Mouse (Mus musculus): ENCODE results near the gene Hlcs. TPM values are rescaled to one million over a fixed set of nuclear protein-coding genes. Genes with fewer than 3 reads are reported as not detected.

Hlcs gene
- total RNA-seq, 2 experiments from 2014 or later, result 6.7 to 6.9 TPM

- ATAC-seq (replicated peaks; ENCODE audit: poor library complexity, severe bottlenecking), result no peak
Measured at GRCm38 (mm10) chr16:94250640-94251349, 62.6 kb downstream of the Hlcs start.

- ATAC-seq (replicated peaks; ENCODE audit: poor library complexity, severe bottlenecking), result no peak
Measured at GRCm38 (mm10) chr16:94250136-94250535, 63.2 kb downstream of the Hlcs start.

GRCm38 (mm10) chr16:94249666-94250065, 63.7 kb downstream of the Hlcs start:
- no peak for ATAC-seq (replicated peaks; ENCODE audit: poor library complexity, severe bottlenecking)

- no peak for ATAC-seq (replicated peaks; ENCODE audit: poor library complexity, severe bottlenecking)
Measured at GRCm38 (mm10) chr16:94248721-94249120, 64.7 kb downstream of the Hlcs start.

DNA sequence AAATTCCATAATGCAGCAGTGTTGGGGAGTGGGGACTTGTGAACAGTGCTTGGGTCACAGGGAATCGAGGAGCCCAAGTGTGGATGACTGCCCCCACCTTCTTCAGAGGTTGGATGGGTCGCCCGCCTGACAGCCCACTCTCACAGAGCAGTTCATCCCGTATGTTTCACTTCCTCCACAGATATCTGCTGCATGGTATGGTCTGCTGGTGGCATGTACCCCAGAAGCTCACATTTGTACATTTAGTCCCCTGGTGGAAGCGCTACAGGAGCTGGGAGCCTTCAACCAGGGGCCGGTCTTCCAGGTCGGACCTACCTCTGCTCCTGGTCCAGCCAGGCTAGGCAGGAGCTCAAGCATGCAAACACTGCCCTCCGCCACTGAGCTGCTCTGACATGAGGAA, 66.4 kb downstream of the Hlcs start:
- ATAC-seq (replicated peaks; ENCODE audit: poor library complexity, severe bottlenecking), result peak; percentile 59

- peak; percentile 91 for ATAC-seq (replicated peaks; ENCODE audit: poor library complexity, severe bottlenecking)
Measured at GRCm38 (mm10) chr16:94246058-94246784, 67.2 kb downstream of the Hlcs start.

DNA sequence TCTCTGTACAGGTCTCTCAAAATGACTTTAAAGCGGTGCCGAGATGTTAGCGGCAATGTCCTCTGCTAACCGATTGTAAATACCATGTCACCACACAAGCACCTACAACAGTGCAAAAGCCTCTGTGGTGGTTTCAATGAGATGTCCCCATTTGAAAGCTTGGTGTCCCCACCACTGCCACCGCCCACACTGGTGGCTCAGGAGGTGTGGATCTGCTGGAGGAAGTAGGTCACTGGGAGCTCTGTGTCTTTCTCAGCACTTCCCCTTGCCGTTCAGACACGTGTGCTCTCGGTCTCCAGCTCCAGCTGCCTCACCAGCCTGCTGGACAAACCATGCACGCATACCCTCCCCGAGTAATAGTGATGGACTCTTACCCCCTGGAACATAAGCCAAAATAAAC, 72.2 kb downstream of the Hlcs start:
- peak; percentile 89 for ATAC-seq (replicated peaks; ENCODE audit: poor library complexity, severe bottlenecking)

GRCm38 (mm10) chr16:94240190-94240589, 73.2 kb downstream of the Hlcs start:
- no peak for ATAC-seq (replicated peaks; ENCODE audit: poor library complexity, severe bottlenecking)

DNA sequence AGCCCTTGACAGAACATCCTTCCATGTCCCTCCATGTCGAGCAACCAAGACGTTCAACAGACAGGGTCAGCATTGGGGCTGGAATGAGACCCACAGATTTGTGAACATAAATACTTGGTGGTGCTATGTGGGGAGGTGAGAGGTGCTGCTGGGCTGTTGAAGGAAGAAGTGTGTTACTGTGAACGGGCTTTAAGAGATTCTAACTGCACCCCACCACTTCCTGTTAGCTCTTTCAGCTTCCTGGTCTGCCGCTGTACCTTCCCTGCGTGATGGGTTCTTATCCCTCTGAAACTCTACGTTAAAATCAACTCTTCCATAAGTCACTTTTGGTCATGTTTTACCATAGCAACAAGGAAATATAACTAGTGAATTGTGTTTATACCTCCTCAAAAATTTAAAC, 73.8 kb downstream of the Hlcs start:
- ATAC-seq (replicated peaks; ENCODE audit: poor library complexity, severe bottlenecking), result no peak

- ATAC-seq (replicated peaks; ENCODE audit: poor library complexity, severe bottlenecking), result no peak
Measured at GRCm38 (mm10) chr16:94239146-94239545, 74.2 kb downstream of the Hlcs start.

GRCm38 (mm10) chr16:94237130-94237484, 76.3 kb downstream of the Hlcs start:
- no peak for ATAC-seq (replicated peaks; ENCODE audit: poor library complexity, severe bottlenecking)

DNA sequence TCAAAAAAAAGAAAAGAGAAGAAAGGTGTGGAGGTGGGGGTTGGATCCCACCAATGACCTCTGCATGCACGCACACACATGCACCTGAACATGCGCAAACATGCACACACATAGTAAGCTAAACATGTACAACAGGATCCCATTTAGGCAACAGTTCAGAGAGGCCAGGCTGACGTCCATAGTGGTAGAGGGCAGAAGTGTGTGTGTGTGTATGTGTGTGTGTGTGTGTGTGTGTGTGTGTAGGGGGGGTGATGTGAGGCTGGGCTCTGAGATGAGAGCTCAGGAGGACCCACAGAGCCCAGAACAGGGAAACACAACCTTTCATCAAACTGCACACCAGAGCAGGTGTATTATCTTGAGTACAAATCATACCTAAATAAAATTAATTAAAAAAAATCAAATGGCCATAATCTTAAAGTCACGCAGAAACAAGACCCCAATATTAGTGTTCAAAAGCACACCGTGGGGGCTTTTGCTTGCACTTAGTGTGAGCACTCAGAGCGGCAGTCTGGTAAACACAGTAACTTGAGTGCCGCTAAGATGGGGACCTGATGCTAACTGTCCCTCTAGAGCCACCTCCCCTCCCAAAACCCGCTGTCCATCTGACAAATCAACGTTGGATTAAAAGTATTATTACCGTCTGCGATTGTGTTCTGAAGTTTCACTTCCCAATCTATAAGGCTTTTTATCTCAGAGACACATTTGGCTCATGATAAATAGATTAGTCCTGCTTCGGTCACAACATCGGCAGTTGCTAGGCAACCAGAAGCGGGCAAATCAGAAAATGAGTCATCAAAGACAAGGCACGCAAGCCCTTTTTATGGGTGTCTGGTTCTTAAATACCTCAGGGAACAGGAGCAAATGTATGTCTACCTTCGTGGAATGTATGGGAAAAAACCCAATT, 76.9 kb downstream of the Hlcs start:
- no peak; the same call in 1 of the 2 replicates for ATAC-seq (replicated peaks; ENCODE audit: poor library complexity, severe bottlenecking)

GRCm38 (mm10) chr16:94235718-94236117, 77.7 kb downstream of the Hlcs start:
- ATAC-seq (replicated peaks; ENCODE audit: poor library complexity, severe bottlenecking), result no peak

- no peak for ATAC-seq (replicated peaks; ENCODE audit: poor library complexity, severe bottlenecking)
Measured at GRCm38 (mm10) chr16:94234202-94234601, 79.2 kb downstream of the Hlcs start.

- peak; percentile 83 for ATAC-seq (replicated peaks; ENCODE audit: poor library complexity, severe bottlenecking)
Measured at GRCm38 (mm10) chr16:94230909-94231575, 82.3 kb downstream of the Hlcs start.

GRCm38 (mm10) chr16:94230499-94230898, 82.9 kb downstream of the Hlcs start:
- ATAC-seq (replicated peaks; ENCODE audit: poor library complexity, severe bottlenecking), result no peak

DNA sequence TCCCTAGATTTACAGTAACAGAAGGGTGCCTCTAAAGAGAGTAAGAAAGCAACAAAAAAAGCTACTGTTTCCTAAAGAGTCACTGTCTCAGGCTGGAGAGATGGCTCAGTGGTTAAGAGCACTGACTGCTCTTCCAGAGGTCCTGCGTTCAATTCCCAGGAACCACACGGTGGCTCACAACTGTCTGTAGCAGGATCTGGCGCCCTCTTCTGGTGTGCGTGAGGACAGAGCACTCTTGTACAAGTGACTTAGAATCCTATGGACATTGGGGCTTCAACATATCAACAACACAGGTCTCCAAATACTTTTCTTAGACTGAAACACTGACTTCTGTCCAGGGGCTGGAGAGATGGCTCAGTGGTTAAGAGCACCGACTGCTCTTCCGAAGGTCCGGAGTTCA, 83.5 kb downstream of the Hlcs start:
- no peak for ATAC-seq (replicated peaks; ENCODE audit: poor library complexity, severe bottlenecking)

- ATAC-seq (replicated peaks; ENCODE audit: poor library complexity, severe bottlenecking), result no peak
Measured at GRCm38 (mm10) chr16:94228858-94229555, 84.4 kb downstream of the Hlcs start.

DNA sequence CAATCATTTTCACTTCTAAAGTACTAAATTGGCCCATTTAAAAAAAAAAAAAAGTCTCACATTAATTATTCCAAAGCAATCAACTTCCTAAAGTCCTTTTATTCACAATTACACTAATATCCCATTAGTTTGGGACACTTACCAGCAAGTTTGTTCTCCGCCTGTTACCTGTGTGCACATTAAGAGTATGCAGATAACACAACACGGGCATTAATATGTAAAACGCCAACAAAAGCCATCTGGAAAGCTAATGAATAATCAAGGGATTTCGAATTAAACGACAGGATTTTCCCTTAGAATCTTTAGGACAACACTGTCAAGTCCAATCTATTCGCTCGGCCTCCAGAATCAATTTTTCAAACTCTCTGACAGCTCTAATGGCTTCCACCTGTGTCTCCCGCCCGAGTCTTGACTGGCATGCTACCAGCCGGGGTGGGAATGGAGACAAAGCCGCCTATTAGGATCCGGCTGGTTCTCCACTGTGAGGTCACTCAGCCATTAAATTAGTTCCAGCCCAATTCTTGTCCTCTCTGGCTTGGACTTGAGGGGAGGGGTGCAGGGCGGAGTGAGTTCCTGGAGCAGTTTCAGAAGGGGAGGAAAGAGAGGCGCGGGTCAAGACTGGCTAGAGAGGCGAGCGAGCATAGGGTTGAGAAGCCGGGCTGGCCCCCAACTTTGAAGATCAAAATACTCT, 85.9 kb downstream of the Hlcs start:
- no peak for ATAC-seq (replicated peaks; ENCODE audit: poor library complexity, severe bottlenecking)

Data from granulocyte monocyte progenitor cell, adult 5-6 weeks (primary cell).